Mouse (Mus musculus): ENCODE measurements around the gene Satb1. TPM values are rescaled to one million over a fixed set of nuclear protein-coding genes. Genes with fewer than 3 reads are reported as not detected.

The Satb1 gene
- polyA plus RNA-seq (2012; rRNA removed), result 4.9 and 5.7 TPM in 2 replicates

DNA sequence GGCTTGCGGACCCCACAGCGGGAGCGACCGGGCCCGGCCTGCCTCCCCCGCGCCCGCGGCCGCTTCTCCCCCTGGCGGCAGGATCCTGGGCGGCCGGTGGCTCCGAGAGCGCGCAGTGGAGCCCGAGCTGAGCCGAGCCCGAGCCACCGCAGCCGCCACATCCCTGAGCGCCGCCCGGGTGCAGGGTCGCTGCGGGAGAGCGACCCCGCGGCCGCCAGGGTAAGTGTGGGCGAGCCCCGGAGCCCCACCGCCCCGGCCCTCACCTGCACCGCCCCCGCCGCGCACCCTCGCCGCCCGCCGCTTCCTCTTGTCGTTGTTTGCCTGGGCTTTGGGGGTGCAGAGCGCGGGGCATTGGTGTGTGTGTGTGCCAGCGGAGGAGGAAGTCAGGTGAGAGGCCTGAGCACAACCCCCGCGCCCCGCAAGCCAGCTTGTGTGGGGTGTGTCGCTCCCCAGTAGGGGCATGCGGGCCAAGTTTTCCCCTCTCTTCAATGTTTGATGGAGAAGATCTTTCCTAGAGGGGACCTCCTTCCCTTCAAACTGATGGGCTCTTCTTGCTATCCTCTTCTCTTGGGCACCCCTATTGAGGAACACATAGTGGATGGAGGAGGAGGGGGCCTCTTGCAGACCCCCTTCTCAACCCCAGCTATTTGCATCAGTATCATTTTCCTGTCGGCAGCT is at the start of gene Satb1:
Gene Satb1, minus strand, starts transcription at position 391 of the 678 bp plus-strand sequence.

